Mouse (Mus musculus): ENCODE data around the gene Gm10153. TPM values are rescaled to one million over a fixed set of nuclear protein-coding genes. Genes with fewer than 3 reads are reported as not detected.
"Not testable (repeated sequence)": the region's sequence is repeated elsewhere in the genome, so short reads cannot be mapped to it uniquely, and the experiment has no call there.

Gene Gm10153
- total RNA-seq (2018; cell fraction: chromatin; rRNA removed), result not detected
- total RNA-seq (2018; cell fraction: cytosol; rRNA removed), result not detected
- not detected for total RNA-seq (2018; cell fraction: nucleus; rRNA removed)
- polyA plus RNA-seq (2018), result not detected in 3 replicates

DNA sequence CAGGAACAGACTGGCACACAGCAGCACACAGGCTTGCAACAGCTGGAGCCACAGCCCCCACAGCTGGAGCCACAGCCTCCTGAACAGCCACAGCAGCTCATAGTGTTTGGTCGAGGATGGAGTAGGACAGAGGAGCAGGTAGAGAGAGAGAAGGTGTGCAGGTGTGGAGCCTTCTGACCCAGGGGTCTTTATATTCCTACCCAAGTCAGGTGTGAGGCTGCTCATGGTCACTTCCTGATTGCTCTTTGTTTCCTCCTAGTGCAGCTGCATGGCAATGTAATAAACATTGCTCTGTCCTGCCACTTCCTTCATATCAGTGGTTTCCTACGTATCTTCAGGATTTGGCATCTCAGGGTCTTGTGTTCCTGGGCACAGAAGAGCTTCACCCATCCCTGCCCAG is at the start of gene Gm10153:
Gene Gm10153 (minus strand): TSS at position 101 of the 400 bp plus-strand sequence.
- Histone ChIP-seq H3K27ac (no peak within 1 kb of the TSS), H3K4me3 (ENCODE audit: inconsistent target) (no peak within 1 kb of the TSS), H3K36me3 (ENCODE audit: inconsistent target) (no peaks in the 10 kb centered on the region), H3K79me2 (ENCODE audit: inconsistent target) (no peaks in the 10 kb centered on the region)
- WGBS (ENCODE audit: missing documents), result 24% methylated on average over 2 of the region's 2 CpGs

DNA sequence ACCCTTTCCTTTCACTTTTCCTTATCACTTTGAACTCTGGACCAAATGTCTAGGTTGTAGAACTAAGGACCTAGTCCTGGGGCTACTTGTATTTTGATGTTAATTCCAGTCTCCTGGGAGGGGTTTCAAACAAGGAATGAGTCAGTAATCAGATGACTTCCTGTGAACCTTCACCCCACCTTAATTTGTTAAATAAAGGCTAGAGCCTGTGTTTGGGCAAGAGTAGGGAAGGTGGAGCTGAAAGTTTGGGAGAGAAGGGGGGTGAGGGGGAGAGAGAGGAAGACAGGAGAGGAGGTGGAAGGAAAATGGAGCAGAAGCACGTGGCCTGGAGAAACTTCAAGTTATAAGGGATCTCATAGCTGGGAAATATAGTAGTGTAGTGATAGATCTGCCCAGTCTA is 41.4 kb upstream of the Gm10153 start:
- H3K36me3 ChIP-seq (ENCODE audit: inconsistent target), result no peaks in the 10 kb centered on the region
- H3K27ac ChIP-seq, result no peak overlapping the region
- WGBS (ENCODE audit: missing documents), result 100% methylated on average over 1 of the region's 1 CpGs
- H3K79me2 ChIP-seq (ENCODE audit: inconsistent target), result no peaks in the 10 kb centered on the region
- H3K4me3 ChIP-seq (ENCODE audit: inconsistent target), result no peak overlapping the region

DNA sequence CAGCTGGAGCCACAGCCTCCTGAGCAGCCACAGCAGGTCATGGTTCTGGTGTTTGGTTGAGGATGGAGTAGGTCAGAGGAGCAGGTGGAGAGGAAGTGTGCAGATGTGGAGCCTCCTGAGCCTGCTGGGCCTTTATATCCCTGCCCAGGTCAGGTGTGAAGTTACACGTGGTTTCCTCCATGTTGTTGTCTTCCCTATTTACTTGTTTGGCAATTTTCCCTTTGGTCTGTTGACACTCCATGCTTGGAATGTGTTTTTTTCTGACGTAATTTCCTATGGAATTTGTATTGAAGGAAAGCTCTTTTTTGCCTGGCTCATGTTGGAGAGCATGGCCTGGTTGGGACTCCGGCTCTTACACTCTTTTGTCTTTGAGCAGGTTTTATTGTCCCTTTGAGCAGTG is 39.7 kb upstream of the Gm10153 start, which contains the start of gene Krtap5-5:
Gene Krtap5-5 (minus strand): TSS at position 101 of the 400 bp plus-strand sequence.
- H3K4me3 ChIP-seq (ENCODE audit: inconsistent target); H3K79me2 ChIP-seq (ENCODE audit: inconsistent target); H3K27ac ChIP-seq; H3K36me3 ChIP-seq (ENCODE audit: inconsistent target): not testable (repeated sequence)
- 65% methylated on average over 3 of the region's 3 CpGs for WGBS (ENCODE audit: missing documents)

DNA sequence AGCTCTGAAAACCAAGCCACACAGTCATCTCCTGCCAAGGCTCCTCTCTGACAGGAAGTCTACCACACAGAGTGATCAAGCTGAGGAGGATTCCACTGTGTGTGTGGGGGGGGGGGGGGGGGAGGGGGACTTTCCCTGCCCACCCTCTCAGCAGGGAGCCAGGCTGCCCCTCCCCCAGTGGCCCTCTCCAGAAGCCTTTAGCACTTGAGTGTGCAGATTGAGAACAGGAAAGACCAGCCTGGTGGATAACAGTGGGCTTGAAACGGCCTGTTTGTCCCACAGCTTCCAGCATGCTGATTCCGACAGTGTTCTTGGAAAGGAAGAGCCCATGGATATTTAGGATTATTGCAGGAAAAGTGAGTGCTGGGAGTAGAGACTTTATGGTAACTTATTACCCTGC is 34.3 kb upstream of the Gm10153 start:
- no peaks in the 10 kb centered on the region for H3K36me3 ChIP-seq (ENCODE audit: inconsistent target)
- no peak overlapping the region for H3K27ac ChIP-seq
- H3K4me3 ChIP-seq (ENCODE audit: inconsistent target), result no peak overlapping the region
- H3K79me2 ChIP-seq (ENCODE audit: inconsistent target), result no peaks in the 10 kb centered on the region
- WGBS (ENCODE audit: missing documents), result 67% methylated on average over 2 of the region's 2 CpGs

DNA sequence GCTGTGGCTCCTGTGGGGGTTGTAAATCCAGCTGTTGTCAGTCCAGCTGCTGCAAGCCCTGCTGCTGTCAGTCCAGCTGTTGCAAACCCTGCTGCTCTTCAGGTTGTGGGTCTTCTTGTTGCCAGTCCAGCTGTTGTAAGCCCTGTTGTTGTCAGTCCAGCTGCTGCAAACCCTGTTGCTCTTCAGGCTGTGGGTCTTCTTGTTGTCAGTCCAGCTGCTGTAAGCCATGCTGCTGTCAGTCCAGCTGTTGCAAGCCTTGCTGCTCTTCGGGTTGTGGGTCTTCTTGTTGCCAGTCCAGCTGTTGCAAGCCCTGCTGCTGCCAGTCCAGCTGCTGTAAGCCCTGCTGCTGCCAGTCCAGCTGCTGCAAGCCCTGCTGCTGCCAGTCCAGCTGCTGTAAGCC is 21.9 kb upstream of the Gm10153 start:
- H3K4me3 ChIP-seq (ENCODE audit: inconsistent target); H3K36me3 ChIP-seq (ENCODE audit: inconsistent target); H3K79me2 ChIP-seq (ENCODE audit: inconsistent target); H3K27ac ChIP-seq: not testable (repeated sequence)
- WGBS (ENCODE audit: missing documents), result 13% methylated on average over 1 of the region's 1 CpGs

DNA sequence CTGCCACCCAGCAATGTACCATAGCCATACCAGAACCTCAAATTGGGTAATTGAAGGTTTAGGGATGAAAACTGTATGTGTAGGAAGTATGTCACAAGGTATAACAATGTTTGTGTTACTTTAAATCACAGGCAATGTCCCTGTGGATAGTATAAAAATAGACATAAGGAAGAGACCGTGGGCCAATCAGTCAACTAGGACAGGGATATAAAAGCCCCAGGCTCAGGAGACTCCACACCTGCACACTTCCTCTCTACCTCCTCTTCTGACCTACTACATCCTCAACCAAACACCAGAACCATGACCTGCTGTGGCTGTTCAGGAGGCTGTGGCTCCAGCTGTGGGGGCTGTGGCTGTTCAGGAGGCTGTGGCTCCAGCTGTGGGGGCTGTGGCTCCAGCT is 21.4 kb upstream of the Gm10153 start, which contains the start of gene Gm7579:
Gene Gm7579 (plus strand): TSS at position 301 of the 400 bp plus-strand sequence.
- H3K27ac ChIP-seq, result no peak within 1 kb of the TSS
- WGBS (ENCODE audit: missing documents), result 45% methylated on average over 1 of the region's 1 CpGs
- no peak within 1 kb of the TSS for H3K4me3 ChIP-seq (ENCODE audit: inconsistent target)
- H3K79me2 ChIP-seq (ENCODE audit: inconsistent target), result no peaks in the 10 kb centered on the region
- no peaks in the 10 kb centered on the region for H3K36me3 ChIP-seq (ENCODE audit: inconsistent target)

DNA sequence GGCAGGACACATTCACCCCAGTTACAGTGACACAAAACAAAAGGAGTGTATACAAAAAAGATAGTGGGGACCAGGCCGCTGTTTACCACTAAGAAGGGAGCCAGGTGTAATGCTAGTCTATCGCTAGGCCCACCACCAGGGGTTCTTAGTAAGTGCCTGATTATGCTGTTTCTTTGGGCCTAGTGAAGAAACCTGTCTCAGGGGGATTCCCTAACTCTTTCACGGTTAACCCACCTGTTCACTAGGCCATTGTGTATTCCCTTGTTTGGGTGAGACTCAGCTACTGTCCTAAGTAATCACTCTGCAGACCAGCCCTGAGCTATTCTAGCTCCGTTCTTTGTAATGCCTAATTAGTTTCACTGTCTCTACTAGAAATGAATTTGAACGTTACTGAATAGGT is 16.7 kb upstream of the Gm10153 start:
- not testable (repeated sequence) for H3K4me3 ChIP-seq (ENCODE audit: inconsistent target); H3K36me3 ChIP-seq (ENCODE audit: inconsistent target); H3K27ac ChIP-seq; H3K79me2 ChIP-seq (ENCODE audit: inconsistent target)
- WGBS (ENCODE audit: missing documents), result 93% methylated on average over 5 of the region's 5 CpGs

DNA sequence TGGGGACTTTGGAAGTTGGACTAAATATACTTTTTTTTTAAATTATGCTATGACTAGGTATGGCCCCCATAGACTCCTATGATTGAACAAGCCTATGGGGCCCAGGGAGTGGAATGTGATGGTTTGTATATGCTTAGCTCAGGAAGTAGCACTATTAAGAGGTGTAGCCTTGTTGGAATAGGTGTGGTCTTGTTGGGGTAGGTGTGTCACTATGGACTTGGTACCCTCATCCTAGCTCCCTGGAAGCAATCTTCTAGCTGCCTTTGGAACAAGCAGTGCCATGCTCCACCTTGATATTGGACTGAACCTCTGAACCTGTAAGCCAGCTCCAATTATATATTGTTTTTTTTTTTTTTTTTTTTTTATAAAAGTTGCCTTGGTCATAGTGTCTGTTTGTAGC is 15.3 kb upstream of the Gm10153 start:
- Histone ChIP-seq H3K4me3 (ENCODE audit: inconsistent target) (no peak overlapping the region), H3K36me3 (ENCODE audit: inconsistent target) (no peaks in the 10 kb centered on the region), H3K79me2 (ENCODE audit: inconsistent target) (no peaks in the 10 kb centered on the region), H3K27ac (no peak overlapping the region)

DNA sequence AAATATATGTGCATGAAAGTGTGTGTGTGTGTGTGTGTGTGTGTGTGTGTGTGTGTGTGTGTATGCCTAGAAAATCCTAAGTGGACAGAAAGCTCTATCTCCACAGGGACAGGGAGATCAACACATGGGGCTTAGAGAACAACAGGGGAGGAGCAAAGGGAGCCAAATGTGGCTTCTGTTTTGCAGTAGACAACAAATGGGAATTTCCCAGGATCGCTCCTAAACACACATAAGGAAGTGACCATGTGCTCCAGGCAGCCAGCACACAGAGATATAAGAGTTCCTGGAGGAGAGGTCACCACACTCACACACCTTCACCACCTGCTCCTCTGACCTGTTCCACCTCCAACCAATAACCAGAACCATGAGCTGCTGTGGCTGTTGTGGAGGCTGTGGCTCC is 10.9 kb upstream of the Gm10153 start, which contains the start of gene Krtap5-3:
Gene Krtap5-3 (plus strand): TSS at position 301 of the 400 bp plus-strand sequence.
- Histone ChIP-seq H3K36me3 (ENCODE audit: inconsistent target) (no peaks in the 10 kb centered on the region), H3K79me2 (ENCODE audit: inconsistent target) (no peaks in the 10 kb centered on the region), H3K27ac (no peak within 1 kb of the TSS), H3K4me3 (ENCODE audit: inconsistent target) (no peak within 1 kb of the TSS)
- WGBS (ENCODE audit: missing documents), result 69% methylated on average over 1 of the region's 1 CpGs

DNA sequence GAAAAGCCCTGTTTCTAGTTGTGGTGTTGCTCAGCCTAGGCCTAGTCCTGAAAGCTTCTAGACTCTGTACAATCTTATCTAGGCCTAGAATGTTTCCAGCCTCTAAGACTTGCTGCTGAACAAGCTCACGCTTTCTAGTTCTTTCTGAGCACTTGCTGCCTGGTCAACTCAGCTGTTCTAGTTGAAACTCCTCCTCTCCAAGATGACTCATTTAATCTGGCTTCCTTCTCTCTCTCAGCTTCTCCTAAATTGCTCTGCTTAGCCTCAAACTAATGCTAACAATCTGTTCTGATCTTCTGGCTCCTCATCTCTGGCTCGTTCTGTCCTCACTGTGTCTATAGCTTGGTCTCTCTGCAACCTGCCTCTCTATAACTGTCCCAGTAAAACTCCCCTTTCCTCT is 8.6 kb upstream of the Gm10153 start:
- Histone ChIP-seq H3K27ac (no peak overlapping the region), H3K79me2 (ENCODE audit: inconsistent target) (no peaks in the 10 kb centered on the region), H3K36me3 (ENCODE audit: inconsistent target) (no peaks in the 10 kb centered on the region), H3K4me3 (ENCODE audit: inconsistent target) (no peak overlapping the region)
- WGBS (ENCODE audit: missing documents), result 60% methylated on average over 2 of the region's 2 CpGs

DNA sequence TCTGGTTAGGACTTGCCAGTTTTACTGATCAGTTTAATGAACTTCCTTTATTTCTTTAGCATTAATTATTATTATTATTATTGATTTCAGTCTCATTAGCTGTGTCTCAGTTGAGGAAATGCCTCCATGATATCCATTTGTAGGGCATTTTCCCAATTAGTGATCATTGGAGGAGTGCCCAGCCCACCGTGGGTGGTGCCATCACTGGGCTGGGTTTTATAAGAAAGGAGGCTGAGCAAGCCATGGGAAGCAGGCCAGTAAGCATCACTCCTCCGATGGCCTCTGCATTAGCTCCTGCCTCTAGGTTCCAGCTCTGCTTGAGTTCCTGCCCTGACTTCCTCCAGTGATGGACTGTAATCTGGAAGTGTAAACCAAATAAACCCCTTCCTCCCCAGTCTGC is 2.0 kb downstream of the Gm10153 start:
- Histone ChIP-seq H3K4me3 (ENCODE audit: inconsistent target) (no peak overlapping the region), H3K36me3 (ENCODE audit: inconsistent target) (no peaks in the 10 kb centered on the region), H3K79me2 (ENCODE audit: inconsistent target) (no peaks in the 10 kb centered on the region), H3K27ac (no peak overlapping the region)
- WGBS (ENCODE audit: missing documents), result 82% methylated on average over 2 of the region's 2 CpGs

DNA sequence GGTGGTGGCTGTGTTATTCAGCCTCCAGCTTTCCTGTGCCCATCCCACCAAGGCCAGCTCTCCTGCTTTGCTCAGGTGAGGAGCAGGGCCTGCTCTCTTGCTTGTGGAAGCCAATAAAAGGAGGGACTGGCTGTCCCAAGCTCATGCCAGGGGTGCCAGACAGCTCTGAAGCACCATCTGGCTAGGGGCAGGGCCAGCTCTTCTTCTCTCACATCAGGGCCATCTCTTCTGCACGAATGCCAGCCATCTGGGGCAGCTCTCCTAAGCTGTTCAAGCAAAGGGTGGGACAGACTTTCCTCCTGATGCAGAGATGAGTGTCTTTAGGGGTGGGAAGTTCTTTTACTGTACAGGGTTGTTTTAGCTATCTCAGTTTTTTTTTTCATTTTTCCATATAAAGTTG is 9.2 kb downstream of the Gm10153 start:
- Histone ChIP-seq H3K27ac (no peak overlapping the region), H3K4me3 (ENCODE audit: inconsistent target) (no peak overlapping the region), H3K79me2 (ENCODE audit: inconsistent target) (no peaks in the 10 kb centered on the region), H3K36me3 (ENCODE audit: inconsistent target) (no peaks in the 10 kb centered on the region)
- WGBS (ENCODE audit: missing documents), result 63% methylated on average over 1 of the region's 1 CpGs

DNA sequence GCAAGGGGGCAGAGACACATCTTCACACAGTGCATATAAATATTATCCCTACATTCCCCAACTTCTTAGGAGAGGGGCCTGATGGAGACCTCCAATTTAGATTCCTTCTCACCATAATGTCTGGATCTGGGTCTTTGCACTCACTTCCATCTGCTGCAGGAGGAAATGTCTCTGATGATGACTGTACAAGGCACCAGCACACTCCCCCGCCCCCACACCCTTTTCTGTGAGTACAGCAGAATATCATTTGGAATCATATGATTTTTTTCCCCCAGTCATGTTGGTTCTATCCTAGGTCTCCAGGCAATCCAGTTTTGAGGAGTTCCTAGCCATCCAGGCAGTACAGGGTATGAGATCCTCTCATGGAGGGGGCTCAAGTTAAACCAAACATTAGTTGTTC is 11.5 kb downstream of the Gm10153 start:
- Histone ChIP-seq H3K27ac (no peak overlapping the region), H3K79me2 (ENCODE audit: inconsistent target) (no peaks in the 10 kb centered on the region), H3K36me3 (ENCODE audit: inconsistent target) (no peaks in the 10 kb centered on the region), H3K4me3 (ENCODE audit: inconsistent target) (no peak overlapping the region)
- WGBS (ENCODE audit: missing documents), result 93% methylated on average over 1 of the region's 1 CpGs

DNA sequence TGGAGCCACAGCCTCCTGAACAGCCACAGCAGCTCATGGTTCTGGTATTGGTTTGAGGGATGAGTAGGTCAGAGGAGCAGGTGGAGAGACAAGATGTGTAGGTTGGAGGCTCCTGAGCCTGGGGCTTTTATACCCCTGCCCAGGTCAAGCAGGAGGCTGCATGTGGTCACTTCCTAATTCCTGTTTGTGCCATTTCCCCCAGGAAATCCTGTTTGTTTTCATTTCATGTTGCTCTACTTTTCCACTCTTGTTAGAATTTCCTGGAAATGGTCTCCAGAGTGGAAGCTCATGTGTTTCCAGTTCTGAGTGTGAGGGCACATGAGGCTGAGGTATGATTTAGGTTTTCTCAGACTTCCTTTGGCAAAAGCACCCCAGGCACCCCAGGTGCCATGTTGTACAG is 14.3 kb downstream of the Gm10153 start, which contains the start of gene Krtap5-2:
Gene Krtap5-2 (minus strand): TSS at position 101 of the 400 bp plus-strand sequence.
- H3K27ac ChIP-seq; H3K36me3 ChIP-seq (ENCODE audit: inconsistent target); H3K4me3 ChIP-seq (ENCODE audit: inconsistent target); H3K79me2 ChIP-seq (ENCODE audit: inconsistent target): not testable (repeated sequence)

DNA sequence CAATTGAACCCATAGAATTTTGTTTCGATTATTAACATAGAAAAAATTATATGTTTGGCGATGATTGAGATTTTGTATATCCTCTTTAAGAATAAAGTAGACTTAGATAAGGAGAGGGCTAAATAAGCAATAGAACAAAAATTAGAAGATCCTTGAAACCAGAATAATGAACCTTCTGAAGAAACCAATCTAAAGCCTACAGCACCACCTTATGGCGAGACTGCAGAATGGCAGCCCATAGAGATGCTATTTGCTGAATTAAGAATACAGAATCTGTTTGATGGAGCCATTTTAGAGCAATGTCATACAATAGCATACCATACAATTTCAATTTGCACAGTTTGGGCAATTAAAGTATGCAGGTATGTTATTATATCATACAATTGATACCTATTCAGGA is 20.4 kb downstream of the Gm10153 start:
- Histone ChIP-seq H3K79me2 (ENCODE audit: inconsistent target) (no peaks in the 10 kb centered on the region), H3K36me3 (ENCODE audit: inconsistent target) (no peaks in the 10 kb centered on the region), H3K4me3 (ENCODE audit: inconsistent target) (no peak overlapping the region), H3K27ac (no peak overlapping the region)
- 48% methylated on average over 3 of the region's 3 CpGs for WGBS (ENCODE audit: missing documents)

DNA sequence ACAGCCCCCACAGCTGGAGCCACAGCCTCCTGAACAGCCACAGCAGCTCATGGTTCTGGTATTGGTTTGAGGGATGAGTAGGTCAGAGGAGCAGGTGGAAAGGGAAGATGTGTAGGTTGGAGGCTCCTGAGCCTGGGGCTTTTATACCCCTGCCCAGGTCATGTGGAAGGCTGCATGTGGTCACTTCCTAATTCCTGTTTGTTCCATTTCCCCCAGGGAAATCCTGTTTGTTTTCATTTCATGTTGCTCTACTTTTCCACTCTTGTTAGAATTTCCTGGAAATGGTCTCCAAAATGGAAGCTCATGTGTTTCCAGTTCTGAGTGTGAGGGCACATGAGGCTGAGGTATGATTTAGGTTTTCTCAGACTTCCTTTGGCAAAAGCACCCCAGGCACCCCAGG is 24.6 kb downstream of the Gm10153 start, which contains the start of gene Gm4553:
Gene Gm4553 (minus strand): TSS at position 101 of the 400 bp plus-strand sequence.
- H3K4me3 ChIP-seq (ENCODE audit: inconsistent target); H3K36me3 ChIP-seq (ENCODE audit: inconsistent target); H3K79me2 ChIP-seq (ENCODE audit: inconsistent target); H3K27ac ChIP-seq: not testable (repeated sequence)
